Mouse (Mus musculus) macrophage (primary cell): ENCODE data around the gene Imp3. TPM values are rescaled to one million over a fixed set of nuclear protein-coding genes. Genes with fewer than 3 reads are reported as not detected.
"Not testable (repeated sequence)": the region's sequence is repeated elsewhere in the genome, so short reads cannot be mapped to it uniquely, and the experiment has no call there.

ENCODE experiments used
- H3K27ac ChIP-seq: fragments of 350-480 bp; formaldehyde crosslinking; 2 replicates; pipeline ENCODE4 v1.9.0; 2021
- H3K36me3 ChIP-seq: fragments of 350-480 bp; formaldehyde crosslinking; 2 replicates; pipeline ENCODE4 v1.9.0; 2021; ENCODE audit errors: inconsistent target
- H3K4me3 ChIP-seq: fragments of 350-480 bp; formaldehyde crosslinking; 2 replicates; pipeline ENCODE4 v1.9.0; 2021; ENCODE audit errors: inconsistent target
- H3K79me2 ChIP-seq: fragments of 350-480 bp; formaldehyde crosslinking; 2 replicates; pipeline ENCODE4 v1.9.0; 2021; ENCODE audit errors: inconsistent target
- WGBS: methylation state at CpG from one replicate; pipeline ENCODE4 v1.1.7; 2026; ENCODE audit warnings: inconsistent platforms; ENCODE audit not compliant: missing documents; 5-methylcytosine and 5-hydroxymethylcytosine counted together
- polyA plus RNA-seq: library from polyadenylated mRNA; stranded (reverse); fragments of 250-400 nt; gene quantifications from 3 replicates; pipeline ENCODE4 v1.2.4, GENCODE M21; 2018; ENCODE audit warnings: inconsistent platforms

Gene Imp3
- polyA plus RNA-seq, 1 experiment from 2014 or later, result 8.7 TPM

- WGBS, result under 1% methylated on average over 49 of the region's 50 CpGs
- peak within 1 kb of the TSS; percentile 79 for H3K4me3 ChIP-seq
- H3K79me2 ChIP-seq, result peaks cover 27% of the 10 kb centered on the region; the same call in 1 of the 2 replicates
- no peaks in the 10 kb centered on the region for H3K36me3 ChIP-seq
- H3K27ac ChIP-seq, result peak within 1 kb of the TSS; percentile 49
Observed at GRCm38 (mm10) chr9:56928041-56928811, 9.0 kb upstream of the Imp3 start, which contains the start of gene Snx33. Snx33 (minus strand) TSS chr9:56928371.

GRCm38 (mm10) chr9:56929496-56929895, 7.8 kb upstream of the Imp3 start:
- no peaks in the 10 kb centered on the region for H3K36me3 ChIP-seq
- 96% methylated on average over 4 of the region's 4 CpGs for WGBS
- H3K79me2 ChIP-seq, result peaks cover 16% of the 10 kb centered on the region; the same call in 1 of the 2 replicates
- H3K4me3 ChIP-seq, result no peak overlapping the region
- no peak overlapping the region for H3K27ac ChIP-seq

- Histone ChIP-seq H3K27ac (no peak overlapping the region), H3K79me2 (peaks cover 11% of the 10 kb centered on the region; the same call in 1 of the 2 replicates), H3K36me3 (no peaks in the 10 kb centered on the region), H3K4me3 (no peak overlapping the region)
- WGBS, result 83% methylated on average over 1 of the region's 1 CpGs
Observed at GRCm38 (mm10) chr9:56930556-56930955, 6.7 kb upstream of the Imp3 start.

- Histone ChIP-seq H3K4me3 (peak overlapping the region; percentile 88), H3K79me2 (peaks cover 26% of the 10 kb centered on the region), H3K36me3 (no peaks in the 10 kb centered on the region), H3K27ac (peak overlapping the region; percentile 22)
- WGBS, result 13% methylated on average over 6 of the region's 6 CpGs
Observed at GRCm38 (mm10) chr9:56936861-56937222, 433 bp upstream of the Imp3 start.

GRCm38 (mm10) chr9:56938374-56938773, 1.1 kb downstream of the Imp3 start:
- under 1% methylated on average over 7 of the region's 7 CpGs for WGBS
- peaks cover 26% of the 10 kb centered on the region for H3K79me2 ChIP-seq
- H3K27ac ChIP-seq, result peak overlapping the region; percentile 48; the same call in 1 of the 2 replicates

GRCm38 (mm10) chr9:56947481-56947880, 10.2 kb downstream of the Imp3 start:
- H3K4me3 ChIP-seq, H3K36me3 ChIP-seq, H3K79me2 ChIP-seq, H3K27ac ChIP-seq: not testable (repeated sequence)
- 33% methylated on average over 3 of the region's 3 CpGs for WGBS

More at GRCm38 (mm10) chr9:56938374-56938773, 1.1 kb downstream of the Imp3 start:
- Histone ChIP-seq H3K4me3 (peak overlapping the region; percentile 88), H3K36me3 (no peaks in the 10 kb centered on the region)

GRCm38 (mm10) chr9:56948699-56949098, 11.4 kb downstream of the Imp3 start:
- H3K79me2 ChIP-seq, H3K36me3 ChIP-seq, H3K27ac ChIP-seq, H3K4me3 ChIP-seq: not testable (repeated sequence)
- WGBS, result 80% methylated on average over 3 of the region's 5 CpGs

GRCm38 (mm10) chr9:56949767-56950166, 12.5 kb downstream of the Imp3 start:
- Histone ChIP-seq H3K27ac (no peak overlapping the region), H3K4me3 (peak overlapping the region; percentile 77)
- 18% methylated on average over 13 of the region's 13 CpGs for WGBS

GRCm38 (mm10) chr9:56950414-56951400, 13.4 kb downstream of the Imp3 start, which contains the start of gene Snupn:
Snupn (plus strand) TSS chr9:56950878.
- Histone ChIP-seq H3K27ac (peak within 1 kb of the TSS; percentile 71), H3K36me3 (no peaks in the 10 kb centered on the region), H3K4me3 (peak within 1 kb of the TSS; percentile 77), H3K79me2 (no peaks in the 10 kb centered on the region)
- under 1% methylated on average over 49 of the region's 50 CpGs for WGBS

More at GRCm38 (mm10) chr9:56949767-56950166, 12.5 kb downstream of the Imp3 start:
- Histone ChIP-seq H3K79me2 (no peaks in the 10 kb centered on the region), H3K36me3 (no peaks in the 10 kb centered on the region)

- Histone ChIP-seq H3K27ac (no peak overlapping the region), H3K36me3 (no peaks in the 10 kb centered on the region), H3K4me3 (no peak overlapping the region), H3K79me2 (no peaks in the 10 kb centered on the region)
- WGBS, result 100% methylated on average over 1 of the region's 1 CpGs
Observed at GRCm38 (mm10) chr9:56953562-56953961, 16.3 kb downstream of the Imp3 start.

- WGBS, result 90% methylated on average over 7 of the region's 7 CpGs
- Histone ChIP-seq H3K79me2 (no peaks in the 10 kb centered on the region), H3K36me3 (no peaks in the 10 kb centered on the region), H3K27ac (no peak overlapping the region), H3K4me3 (no peak overlapping the region)
Observed at GRCm38 (mm10) chr9:56956966-56957675, 19.8 kb downstream of the Imp3 start.

- Histone ChIP-seq H3K36me3 (no peaks in the 10 kb centered on the region), H3K27ac (no peak overlapping the region), H3K79me2 (no peaks in the 10 kb centered on the region), H3K4me3 (no peak overlapping the region)
- WGBS, result 76% methylated on average over 2 of the region's 2 CpGs
Observed at GRCm38 (mm10) chr9:56958689-56959088, 21.4 kb downstream of the Imp3 start.

- Histone ChIP-seq H3K27ac (no peak overlapping the region), H3K4me3 (no peak overlapping the region), H3K36me3 (no peaks in the 10 kb centered on the region), H3K79me2 (no peaks in the 10 kb centered on the region)
- WGBS, result 94% methylated on average over 3 of the region's 3 CpGs
Observed at GRCm38 (mm10) chr9:56961591-56961990, 24.3 kb downstream of the Imp3 start.

- H3K36me3 ChIP-seq, result no peaks in the 10 kb centered on the region
- H3K4me3 ChIP-seq, result no peak overlapping the region
- no peak overlapping the region for H3K27ac ChIP-seq
- 82% methylated on average over 1 of the region's 2 CpGs for WGBS
- no peaks in the 10 kb centered on the region for H3K79me2 ChIP-seq
Observed at GRCm38 (mm10) chr9:56970158-56970557, 32.9 kb downstream of the Imp3 start.
